Mouse (Mus musculus) C2C12 (cell line): ENCODE measurements around the gene Foxn3. TPM values are rescaled to one million over a fixed set of nuclear protein-coding genes. Genes with fewer than 3 reads are reported as not detected.

Source experiments
- H3K27me3 ChIP-seq: one replicate; pipeline ENCODE4 v1.6.1; 2011; ENCODE audit not compliant: control insufficient read depth, insufficient read depth, insufficient read length
- H3K36me3 ChIP-seq: one replicate; pipeline ENCODE4 v1.6.1; 2011; ENCODE audit not compliant: control insufficient read depth, insufficient read depth
- H3K4me3 ChIP-seq: one replicate; pipeline ENCODE4 v1.5.1; 2011; ENCODE audit warnings: mild to moderate bottlenecking, control low read depth; ENCODE audit not compliant: poor library complexity, insufficient read depth, severe bottlenecking
- H3K79me2 ChIP-seq: one replicate; pipeline ENCODE4 v1.6.1; 2011; ENCODE audit not compliant: control insufficient read depth, insufficient read depth
- H3K79me3 ChIP-seq: one replicate; pipeline ENCODE4 v1.6.1; 2011; ENCODE audit warnings: low read depth, control low read depth
- H3ac ChIP-seq: one replicate; pipeline ENCODE3; 2011; ENCODE audit warnings: low read depth; ENCODE audit not compliant: control insufficient read depth, insufficient read length
- CEBPB ChIP-seq: IDR thresholded peaks from one replicate; pipeline ENCODE4 v1.6.1; 2011; ENCODE audit warnings: low read depth, mild to moderate bottlenecking, control low read depth, moderate library complexity
- CTCF ChIP-seq: IDR thresholded peaks from one replicate; pipeline ENCODE4 v1.5.1; 2011; ENCODE audit not compliant: control insufficient read depth, insufficient read depth, insufficient read length
- FOSL1 ChIP-seq: IDR thresholded peaks from one replicate; pipeline ENCODE4 v1.8.0; 2011; ENCODE audit warnings: mild to moderate bottlenecking, low read length; ENCODE audit not compliant: poor library complexity, insufficient read depth, severe bottlenecking
- MAX ChIP-seq: IDR thresholded peaks from one replicate; pipeline ENCODE4 v1.6.1; 2011; ENCODE audit warnings: mild to moderate bottlenecking, control low read depth
- MYOD1 ChIP-seq: IDR thresholded peaks from one replicate; pipeline ENCODE4 v1.6.1; 2011; ENCODE audit warnings: low read depth; ENCODE audit not compliant: control insufficient read depth, insufficient read length
- MYOG ChIP-seq: IDR thresholded peaks from one replicate; pipeline ENCODE4 v1.6.1; 2011; ENCODE audit not compliant: control insufficient read depth, insufficient read length; ENCODE audit errors: extremely low read depth
- USF1 ChIP-seq: IDR thresholded peaks from one replicate; pipeline ENCODE4 v1.6.1; 2011; ENCODE audit warnings: low read depth, mild to moderate bottlenecking, control low read depth, moderate library complexity
- polyA plus RNA-seq: library from polyadenylated mRNA; unstranded; fragments of >200 nt; fragmentation: generic; extraction: Trizol; gene quantifications from one replicate; pipeline ENCODE4 v1.2.1, GENCODE M21; 2012; ENCODE audit warnings: missing spikeins

Foxn3 gene
- polyA plus RNA-seq, 1 experiment, result 4.2 TPM

DNA sequence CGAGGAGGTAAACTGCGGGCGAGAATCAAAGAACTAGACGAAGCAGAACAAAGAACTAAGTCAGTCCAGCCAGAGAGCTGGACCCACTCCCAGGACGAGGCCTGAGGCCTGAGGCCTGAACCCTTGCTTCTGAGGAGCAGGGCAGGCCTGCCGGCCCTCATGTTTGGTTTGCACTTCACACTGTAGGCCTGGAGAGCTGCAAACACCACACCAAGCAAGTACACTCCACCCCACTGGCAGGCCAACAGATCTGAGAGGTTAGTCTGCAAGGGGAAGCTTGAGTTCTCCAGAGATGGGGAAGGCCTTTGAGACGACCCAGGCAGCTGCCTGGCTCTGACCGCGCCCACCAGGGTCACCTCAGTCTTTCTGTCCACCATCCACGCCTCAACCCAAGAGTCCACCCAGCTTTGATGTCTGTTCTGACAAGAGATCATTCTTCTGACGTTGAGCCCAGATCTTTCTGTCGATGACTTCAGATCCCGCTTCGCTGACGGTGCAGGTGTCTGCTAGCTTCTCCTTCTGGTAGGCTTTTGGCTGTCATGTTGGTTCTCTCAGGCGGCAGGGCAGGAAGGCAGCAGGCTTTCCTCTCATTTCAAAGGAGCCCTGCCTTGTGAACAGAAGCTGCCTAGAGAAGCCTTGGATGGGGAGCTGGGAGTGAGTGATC, 231.1 kb downstream of the Foxn3 start:
- TF ChIP-seq MAX, result no peak
- TF ChIP-seq FOSL1, result no peak
- no peak for TF ChIP-seq MYOD1
- no peak for TF ChIP-seq MYOG
- no peak for TF ChIP-seq CTCF
- no peak for TF ChIP-seq CEBPB
- no peak for TF ChIP-seq USF1
- Histone ChIP-seq H3K79me2 (no peaks in the 10 kb centered on the region), H3K36me3 (no peaks in the 10 kb centered on the region), H3K27me3 (no peaks in the 10 kb centered on the region), H3K4me3 (no peak overlapping the region), H3K79me3 (no peaks in the 10 kb centered on the region), H3ac (no peak overlapping the region)

DNA sequence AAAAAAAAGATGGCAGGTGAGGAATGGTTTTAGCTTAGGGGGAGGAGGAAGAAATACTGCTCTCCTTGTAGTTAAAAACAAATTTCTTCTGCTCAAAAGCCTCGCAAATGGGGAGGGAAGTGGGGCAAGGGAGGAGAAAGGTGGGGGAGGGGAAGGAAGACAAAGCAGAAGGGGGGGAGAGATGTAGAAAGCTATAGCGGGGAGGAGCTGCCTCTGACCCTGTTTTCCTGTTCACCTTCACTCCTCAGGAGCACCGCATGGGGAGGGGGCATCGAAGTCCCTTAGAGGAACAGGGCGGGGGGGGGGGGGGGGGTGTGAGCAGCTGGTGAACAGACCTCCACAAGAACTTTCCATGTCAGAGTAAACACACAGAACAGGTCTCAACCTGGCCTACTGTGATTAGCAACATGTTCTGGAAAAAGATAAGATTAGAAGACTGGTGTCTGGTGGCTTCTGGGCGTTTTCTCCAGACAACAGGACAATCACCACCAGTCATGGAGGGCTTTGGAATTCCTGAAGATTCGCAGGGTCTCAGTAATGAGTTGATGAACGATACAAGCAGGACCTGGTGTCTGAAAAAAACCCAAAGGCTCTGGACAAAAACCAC, 231.9 kb downstream of the Foxn3 start:
- H3K79me2 ChIP-seq, result no peaks in the 10 kb centered on the region
- H3K79me3 ChIP-seq, result peaks cover under 1% of the 10 kb centered on the region
- H3K27me3 ChIP-seq, result no peaks in the 10 kb centered on the region
- TF ChIP-seq MYOG (no peak), CTCF (no peak), MYOD1 (no peak), MAX (no peak), USF1 (no peak), CEBPB (no peak), FOSL1 (no peak)
- no peaks in the 10 kb centered on the region for H3K36me3 ChIP-seq
- H3ac ChIP-seq, result no peak overlapping the region
- H3K4me3 ChIP-seq, result no peak overlapping the region

DNA sequence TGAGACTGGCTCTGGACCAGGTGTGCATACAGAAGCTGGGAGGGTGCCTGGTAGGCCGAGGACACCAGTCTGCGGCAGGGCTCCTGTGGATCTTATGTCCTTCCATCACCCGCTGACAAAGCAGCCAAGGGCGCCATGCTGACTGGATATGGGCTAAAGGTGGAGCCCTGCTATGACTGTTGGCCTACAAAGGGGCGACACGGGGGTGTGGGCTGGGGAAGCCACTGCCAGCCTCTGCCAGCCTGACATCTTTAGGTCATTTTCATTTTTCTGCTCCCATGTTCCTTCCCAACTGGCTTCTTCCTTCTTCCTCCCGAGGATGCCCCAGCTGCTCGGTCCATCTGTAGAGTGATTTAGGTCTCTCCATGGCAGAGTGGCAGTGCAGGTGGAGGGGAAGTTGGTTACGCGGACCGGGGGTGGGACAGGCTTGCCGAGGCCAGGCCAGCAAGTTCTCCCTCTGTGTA, 232.5 kb downstream of the Foxn3 start:
- Histone ChIP-seq H3K79me3 (peaks cover 3% of the 10 kb centered on the region), H3K4me3 (no peak overlapping the region), H3K79me2 (no peaks in the 10 kb centered on the region), H3K36me3 (no peaks in the 10 kb centered on the region), H3K27me3 (no peaks in the 10 kb centered on the region), H3ac (no peak overlapping the region)
- TF ChIP-seq MYOG, result no peak
- no peak for TF ChIP-seq MAX
- TF ChIP-seq FOSL1, result no peak

DNA sequence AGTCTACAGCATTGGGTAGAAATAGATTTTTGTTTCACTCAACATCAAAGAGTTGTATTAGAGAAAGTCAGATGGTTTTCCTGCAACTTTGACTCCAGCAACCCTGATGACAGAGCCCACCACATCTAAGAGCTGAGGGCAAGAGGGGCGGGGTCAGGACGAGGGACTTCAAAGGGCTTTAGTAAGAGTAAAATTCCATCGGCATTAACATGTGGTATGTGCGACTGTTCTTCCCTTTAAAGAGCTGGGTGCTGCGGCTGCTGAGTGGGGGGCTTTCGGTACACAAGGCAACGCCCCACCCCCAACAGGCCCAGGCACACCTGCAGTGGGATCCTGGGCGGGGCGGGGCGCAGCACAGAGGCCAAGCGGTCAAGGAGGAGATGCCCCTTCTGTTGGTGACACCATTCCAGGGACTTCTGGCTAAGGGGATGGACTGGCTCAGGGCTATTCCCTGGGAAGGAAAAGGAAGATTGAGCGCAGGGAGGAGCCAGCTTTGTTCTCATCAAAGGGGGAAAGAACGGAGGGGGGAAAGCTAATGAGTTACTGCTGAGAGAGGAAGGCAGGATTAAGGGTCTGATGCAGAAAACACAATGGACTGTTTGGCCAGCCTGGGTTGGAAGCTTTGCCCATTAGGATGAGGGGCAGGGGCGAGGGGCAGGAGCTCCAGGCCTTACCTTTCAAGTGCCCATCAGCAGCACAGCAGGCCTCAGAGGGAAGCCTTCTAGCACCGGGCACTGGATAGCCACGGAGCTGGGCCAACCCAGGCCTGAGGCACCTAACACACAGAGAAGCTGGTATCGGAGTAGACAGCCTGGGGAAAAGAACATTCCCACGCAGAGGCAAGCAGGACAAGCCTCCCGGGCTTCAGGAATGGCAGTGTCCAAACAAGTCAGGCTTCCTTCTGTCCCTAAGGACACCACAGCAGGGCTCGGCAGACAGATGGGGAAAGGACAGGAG, 233.8 kb downstream of the Foxn3 start:
- TF ChIP-seq MYOD1 (no peak), USF1 (no peak), MYOG (no peak)
- Histone ChIP-seq H3K79me3 (peaks cover 3% of the 10 kb centered on the region), H3K4me3 (no peak overlapping the region), H3K27me3 (no peaks in the 10 kb centered on the region), H3K79me2 (no peaks in the 10 kb centered on the region), H3ac (no peak overlapping the region), H3K36me3 (no peaks in the 10 kb centered on the region)

DNA sequence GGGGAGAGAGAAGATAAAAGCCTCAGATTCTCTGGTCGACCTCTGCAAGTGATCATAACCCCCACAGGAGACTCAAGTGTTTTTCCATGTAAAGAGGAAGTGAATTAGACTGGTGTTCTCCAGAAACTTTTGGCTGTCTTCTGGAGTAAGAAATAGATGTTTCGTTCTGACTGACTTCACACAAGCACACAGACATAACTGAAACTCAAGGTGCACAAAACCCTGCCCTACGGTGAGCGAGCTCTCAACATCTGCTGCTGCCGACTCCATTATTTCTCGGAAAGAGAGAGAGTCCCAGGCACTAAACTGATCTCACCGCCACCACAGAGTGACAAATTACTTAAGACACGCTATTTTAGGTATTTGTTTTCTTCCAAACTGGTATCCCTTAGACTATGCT, 237.2 kb downstream of the Foxn3 start:
- Histone ChIP-seq H3K27me3 (no peaks in the 10 kb centered on the region), H3K79me3 (peaks cover 3% of the 10 kb centered on the region), H3K4me3 (no peak overlapping the region), H3K36me3 (no peaks in the 10 kb centered on the region), H3ac (no peak overlapping the region), H3K79me2 (no peaks in the 10 kb centered on the region)
- TF ChIP-seq CEBPB (no peak), USF1 (no peak), MYOD1 (no peak), CTCF (no peak), MAX (no peak), MYOG (no peak), FOSL1 (no peak)
